Comparison of ENCODE assay signal across 17 mouse cellular contexts in genomic region chr13:43296140-43296805, GRCm38 (mm10). TPM values are rescaled to one million over a fixed set of nuclear protein-coding genes. Genes with fewer than 3 reads are reported as not detected.
A peak's percentile ranks its signal among the peaks of the same experiment; 100 is the strongest.
DNase-seq lines count a peak whose midpoint lies in the region; ATAC-seq and TF ChIP-seq lines count a peak whose summit lies in the region.
"Had no signal": no experiment of that assay in that cellular context is flagged by ENCODE, and none has a peak within 500 bp of the region (broad histone marks: within the 10 kb centered on the region; RNA-seq: fewer than 3 reads in every experiment).

No protein-coding gene starts in this region.

- WGBS in heart, adult 2 months = 42% methylated on average over 7 of the region's 7 CpGs
- WGBS in embryonic facial prominence, embryonic 15.5 days = 52% methylated on average over 7 of the region's 7 CpGs
- 67% methylated on average over 7 of the region's 7 CpGs for WGBS in forebrain, embryonic 10.5 days

- peak; percentile 20 for DNase-seq in adrenal gland, postnatal 10 days
- no peak for DNase-seq in adrenal gland, postnatal 25 days
- peak; percentile 37 to 54 for DNase-seq in heart, adult 2 months
- DNase-seq in heart, postnatal 14 days = no peak
- DNase-seq in forebrain, embryonic 10.5 days (ENCODE audit: extremely low spot score, low spot score) = no peak
- DNase-seq: kidney, adult 11 months; kidney, postnatal 25 days; lung, adult 18-20 months; midbrain, embryonic 14.5 days; right cerebral cortex, adult 18-20 months; thymus, postnatal 25 days had no signal

- H3K4me2 ChIP-seq in embryonic facial prominence, embryonic 15.5 days (replicated peaks) = no peak overlapping the region
- H3K4me2 ChIP-seq: embryonic facial prominence, embryonic 13.5 days; forebrain, embryonic 12.5 days; hindbrain, embryonic 14.5 days had no signal

- no peak for TF ChIP-seq CTCF in heart, adult 2 months (IDR thresholded peaks at IDR 0.05)

- H3K36me3 ChIP-seq in heart, adult 2 months (ENCODE audit: control insufficient read depth, insufficient read depth, low read length) = peaks cover 16% of the 10 kb centered on the region
- peaks cover 93% of the 10 kb centered on the region for H3K36me3 ChIP-seq in megakaryocyte, embryonic 14.5 days (replicated peaks; ENCODE audit: low read length)
- H3K36me3 ChIP-seq in embryonic facial prominence, embryonic 15.5 days = no peaks in the 10 kb centered on the region
- no peaks in the 10 kb centered on the region; the same call in 1 of the 2 replicates for H3K36me3 ChIP-seq in forebrain, embryonic 10.5 days (replicated peaks)
- H3K36me3 ChIP-seq: embryonic facial prominence, embryonic 13.5 days; forebrain, embryonic 12.5 days had no signal

- H3K79me2 ChIP-seq in heart, adult 2 months (replicated peaks; ENCODE audit: control insufficient read depth, insufficient read depth, low read length) = peaks cover 3% of the 10 kb centered on the region

- ATAC-seq in megakaryocyte, adult 5-6 weeks (ENCODE audit: poor library complexity, severe bottlenecking) = no peak
- no peak for ATAC-seq in embryonic facial prominence, embryonic 15.5 days (ENCODE audit: insufficient number of reproducible peaks, low FRiP score, low TSS enrichment, low read depth)

- H3K9ac ChIP-seq in heart, adult 2 months (ENCODE audit: low read depth, low read length) = no peak overlapping the region
- no peak overlapping the region for H3K9ac ChIP-seq in embryonic facial prominence, embryonic 15.5 days
- H3K9ac ChIP-seq: embryonic facial prominence, embryonic 13.5 days; forebrain, embryonic 12.5 days; hindbrain, embryonic 14.5 days had no signal

- intact Hi-C loops in heart, adult 2 months (cut with DNase I) = loop anchor here (1.0 kb wide), 1 partner anchor 57 kb away; no protein-coding TSS in a partner anchor
- intact Hi-C loops in heart, postnatal 14 days (cut with DNase I) = no loop called here

- peaks cover 9% of the 10 kb centered on the region for H3K9me3 ChIP-seq in megakaryocyte, embryonic 14.5 days
- H3K9me3 ChIP-seq in embryonic facial prominence, embryonic 15.5 days (replicated peaks) = no peaks in the 10 kb centered on the region
- no peaks in the 10 kb centered on the region for H3K9me3 ChIP-seq in forebrain, embryonic 10.5 days
- H3K9me3 ChIP-seq: embryonic facial prominence, embryonic 13.5 days; forebrain, embryonic 12.5 days had no signal

- H3K4me1 ChIP-seq in heart, adult 2 months (ENCODE audit: control insufficient read depth, insufficient read depth, low read length) = peaks cover 22% of the 10 kb centered on the region
- peaks cover 84% of the 10 kb centered on the region for H3K4me1 ChIP-seq in megakaryocyte, embryonic 14.5 days
- peaks cover 8% of the 10 kb centered on the region; the same call in 1 of the 2 replicates for H3K4me1 ChIP-seq in embryonic facial prominence, embryonic 15.5 days
- H3K4me1 ChIP-seq in forebrain, embryonic 10.5 days = peaks cover 26% of the 10 kb centered on the region

- no peak overlapping the region for H3K4me3 ChIP-seq in heart, adult 2 months
- H3K4me3 ChIP-seq in megakaryocyte, embryonic 14.5 days (replicated peaks) = peak overlapping the region; percentile 3
- H3K4me3 ChIP-seq in embryonic facial prominence, embryonic 15.5 days (replicated peaks) = no peak overlapping the region
- H3K4me3 ChIP-seq in forebrain, embryonic 10.5 days = no peak overlapping the region
- H3K4me3 ChIP-seq: embryonic facial prominence, embryonic 13.5 days; forebrain, embryonic 12.5 days had no signal

- TF ChIP-seq EP300 in heart, adult 2 months (IDR thresholded peaks at IDR 0.05; ENCODE audit: insufficient read depth, low read depth, low read length) = 0 out of 2 replicates have a peak, but pooled peaks have one; percentile 54

- peak overlapping the region; percentile 69 for H3K27ac ChIP-seq in heart, adult 2 months
- 0 out of 2 replicates have a peak overlapping the region, but pooled peaks have one; percentile 5 for H3K27ac ChIP-seq in embryonic facial prominence, embryonic 15.5 days (replicated peaks)
- no peak overlapping the region for H3K27ac ChIP-seq in forebrain, embryonic 10.5 days
- H3K27ac ChIP-seq: embryonic facial prominence, embryonic 13.5 days; forebrain, embryonic 12.5 days; hindbrain, embryonic 14.5 days had no signal

- TF ChIP-seq POLR2A in heart, adult 2 months (IDR thresholded peaks at IDR 0.05; ENCODE audit: insufficient read depth, low read depth, low read length) = no peak

- H3K27me3 ChIP-seq in heart, adult 2 months (ENCODE audit: control insufficient read depth, insufficient read depth, low read length) = no peaks in the 10 kb centered on the region
- no peaks in the 10 kb centered on the region for H3K27me3 ChIP-seq in megakaryocyte, embryonic 14.5 days (replicated peaks)
- H3K27me3 ChIP-seq in embryonic facial prominence, embryonic 15.5 days = peaks cover 9% of the 10 kb centered on the region; the same call in 1 of the 2 replicates
- peaks cover 46% of the 10 kb centered on the region for H3K27me3 ChIP-seq in forebrain, embryonic 10.5 days (ENCODE audit: poor library complexity, severe bottlenecking)

RNA-seq across cellular contexts. Expression of gene Gfod1, which starts 7.7 kb away (rescaled TPM):
- 10 to 100 TPM; 10.1 to 11.7 TPM for total RNA-seq in adrenal gland, postnatal 10 days (2021)
- total RNA-seq in adrenal gland, postnatal 25 days (2021) = 9.0 and 9.9 TPM in 2 replicates
- 10 to 100 TPM; 33.7 to 34.1 TPM for total RNA-seq in heart, adult 2 months (2021)
- 9.5 and 19.2 TPM in 2 replicates for polyA plus RNA-seq in heart, adult 2 months (2012; rRNA removed)
- total RNA-seq in heart, postnatal 14 days (2021) = 10 to 100 TPM; 31.8 to 32.0 TPM
- polyA plus RNA-seq in megakaryocyte, embryonic 14.5 days (2012; ENCODE audit: insufficient read depth, low replicate concordance) = 5.5 and 23.4 TPM in 2 replicates
- total RNA-seq in megakaryocyte, adult 5-6 weeks (2015) = 10.8 and 16.8 TPM in 2 replicates
- 4.9 and 7.2 TPM in 2 replicates for total RNA-seq in megakaryocyte, adult 5-6 weeks (2017)
- polyA plus RNA-seq in embryonic facial prominence, embryonic 15.5 days (2015; fragmentation: Nextera tagmentation; extraction: Ambion mirVana) = 1.0 TPM in 2 replicates
- 0.18 and 0.22 TPM in 2 replicates for polyA plus RNA-seq in forebrain, embryonic 10.5 days (2016; fragmentation: Nextera tagmentation; extraction: Ambion mirVana)

Comparison
In these comparisons a context has a peak if more than half of its experiments do, and no peak if none do; other contexts are left out.
1. DNase-seq: peak in adrenal gland, postnatal 10 days (single experiment) and heart, adult 2 months (2 of 2); none in adrenal gland, postnatal 25 days (single experiment), heart, postnatal 14 days (0 of 2) and forebrain, embryonic 10.5 days (single experiment).